Mouse (Mus musculus) stomach, embryonic 14.5 days (tissue): ENCODE measurements at regions not wholly inside any gene's neighbourhood (a gene's known extent, or its start where the extent isn't known, plus 50 kb on each side); places are given as distances from the start of the nearest gene placed in this dataset.

Experiments
- ATAC-seq: fragments of 200-750 bp; cut with Nextera tagmentation; 2 replicates; pipeline ENCODE4 v1.8.0; 2017; ENCODE audit warnings: low read depth, moderate TSS enrichment; ENCODE audit not compliant: insufficient number of reproducible peaks, insufficient read depth, low FRiP score
- H3K27ac ChIP-seq: fragments of 300-500 bp; sonication (generic); 2 replicates; pipeline ENCODE4 v1.5.1; 2014; ENCODE audit warnings: mild to moderate bottlenecking, low read length, moderate library complexity, mixed read lengths
- H3K27me3 ChIP-seq: fragments of 300-500 bp; sonication (generic); 2 replicates; pipeline ENCODE4 v1.6.1; 2014; ENCODE audit warnings: low read length, control low read depth, mixed read lengths; ENCODE audit not compliant: control insufficient read depth, insufficient read depth
- H3K36me3 ChIP-seq: fragments of 300-500 bp; sonication (generic); 2 replicates; pipeline ENCODE4 v1.6.1; 2014; ENCODE audit warnings: mild to moderate bottlenecking, control low read depth, low read length, moderate library complexity, mixed read lengths; ENCODE audit not compliant: control insufficient read depth, insufficient read depth
- H3K4me1 ChIP-seq: fragments of 300-500 bp; sonication (generic); 2 replicates; pipeline ENCODE4 v1.6.1; 2014; ENCODE audit warnings: low read length, control low read depth, mixed read lengths; ENCODE audit not compliant: control insufficient read depth, insufficient read depth
- H3K4me2 ChIP-seq: fragments of 300-500 bp; sonication (generic); replicated peaks from 2 replicates; pipeline ENCODE4 v1.6.1; 2014; ENCODE audit warnings: low read depth, low read length, control low read depth
- H3K4me3 ChIP-seq: fragments of 300-500 bp; sonication (generic); 2 replicates; pipeline ENCODE4 v1.5.1; 2014; ENCODE audit warnings: low read depth, low read length, control low read depth
- H3K9ac ChIP-seq: fragments of 300-500 bp; sonication (generic); replicated peaks from 2 replicates; pipeline ENCODE4 v1.6.1; 2014; ENCODE audit warnings: low read depth, mild to moderate bottlenecking, control low read depth, low read length, moderate library complexity, mixed read lengths
- H3K9me3 ChIP-seq: fragments of 300-500 bp; sonication (generic); 2 replicates; pipeline ENCODE4 v1.6.1; 2016; ENCODE audit warnings: low read depth, low read length, control low read depth; ENCODE audit not compliant: control insufficient read depth
- WGBS: fragments of 180-500 bp; shearing (Covaris S2); extraction: QIAGEN DNeasy Blood & Tissue Kit; methylation state at CpG from one replicate; pipeline ENCODE4 v1.1.7; 2014; 5-methylcytosine and 5-hydroxymethylcytosine counted together

- no peak overlapping the region for H3K9ac ChIP-seq
- H3K4me1 ChIP-seq: peaks cover 6% of the 10 kb centered on the region; the same call in 1 of the 2 replicates
- no peak overlapping the region for H3K27ac ChIP-seq
- H3K4me2 ChIP-seq: no peak overlapping the region
- H3K4me3 ChIP-seq: no peak overlapping the region
- H3K36me3 ChIP-seq: no peaks in the 10 kb centered on the region
- 56% methylated on average over 11 of the region's 11 CpGs for WGBS
- H3K27me3 ChIP-seq: no peaks in the 10 kb centered on the region
- no peaks in the 10 kb centered on the region for H3K9me3 ChIP-seq
- no peak for ATAC-seq
These were observed 62.5 kb upstream of the E2f3 start for GRCm38 (mm10) chr13:30048260-30048859.

GRCm38 (mm10) chr13:30046504-30047169 is 60.8 kb upstream of the E2f3 start:
- peaks cover 2% of the 10 kb centered on the region; the same call in 1 of the 2 replicates for H3K4me1 ChIP-seq
- no peaks in the 10 kb centered on the region for H3K36me3 ChIP-seq
- H3K4me3 ChIP-seq: no peak overlapping the region
- H3K27me3 ChIP-seq: no peaks in the 10 kb centered on the region
- H3K4me2 ChIP-seq: no peak overlapping the region
- 87% methylated on average over 5 of the region's 5 CpGs for WGBS
- ATAC-seq: no peak
- no peak overlapping the region for H3K27ac ChIP-seq
- H3K9me3 ChIP-seq: no peaks in the 10 kb centered on the region
- H3K9ac ChIP-seq: no peak overlapping the region

GRCm38 (mm10) chr13:30046061-30046460 is 60.2 kb upstream of the E2f3 start:
- no peaks in the 10 kb centered on the region for H3K9me3 ChIP-seq
- H3K4me1 ChIP-seq: no peaks in the 10 kb centered on the region
- H3K27me3 ChIP-seq: no peaks in the 10 kb centered on the region
- H3K4me3 ChIP-seq: no peak overlapping the region
- no peak overlapping the region for H3K9ac ChIP-seq
- no peak for ATAC-seq
- H3K4me2 ChIP-seq: no peak overlapping the region
- H3K27ac ChIP-seq: no peak overlapping the region
- H3K36me3 ChIP-seq: no peaks in the 10 kb centered on the region
- 65% methylated on average over 14 of the region's 15 CpGs for WGBS

GRCm38 (mm10) chr13:30045225-30045624 is 59.4 kb upstream of the E2f3 start:
- Histone ChIP-seq H3K4me3 (no peak overlapping the region), H3K4me2 (no peak overlapping the region), H3K36me3 (no peaks in the 10 kb centered on the region), H3K9me3 (no peaks in the 10 kb centered on the region), H3K27ac (no peak overlapping the region), H3K27me3 (no peaks in the 10 kb centered on the region), H3K9ac (no peak overlapping the region), H3K4me1 (no peaks in the 10 kb centered on the region)
- no peak for ATAC-seq
- WGBS: 83% methylated on average over 6 of the region's 6 CpGs

- WGBS: 90% methylated on average over 2 of the region's 2 CpGs
- Histone ChIP-seq H3K4me2 (no peak overlapping the region), H3K9ac (no peak overlapping the region), H3K36me3 (no peaks in the 10 kb centered on the region), H3K27ac (no peak overlapping the region), H3K27me3 (no peaks in the 10 kb centered on the region), H3K4me1 (no peaks in the 10 kb centered on the region), H3K4me3 (no peak overlapping the region), H3K9me3 (no peaks in the 10 kb centered on the region)
- ATAC-seq: no peak
These were observed 58.9 kb upstream of the E2f3 start for GRCm38 (mm10) chr13:30044790-30045189.

- ATAC-seq: no peak
- WGBS: 76% methylated on average over 15 of the region's 15 CpGs
These were observed 56.9 kb upstream of the E2f3 start for GRCm38 (mm10) chr13:30042689-30043320.

GRCm38 (mm10) chr13:30041501-30042295 is 55.8 kb upstream of the E2f3 start:
- Histone ChIP-seq H3K4me2 (no peak overlapping the region), H3K27me3 (no peaks in the 10 kb centered on the region), H3K9ac (no peak overlapping the region), H3K27ac (no peak overlapping the region), H3K36me3 (no peaks in the 10 kb centered on the region), H3K9me3 (no peaks in the 10 kb centered on the region), H3K4me3 (no peak overlapping the region), H3K4me1 (no peaks in the 10 kb centered on the region)
- no peak for ATAC-seq
- 92% methylated on average over 3 of the region's 3 CpGs for WGBS

More at GRCm38 (mm10) chr13:30042689-30043320, 56.9 kb upstream of the E2f3 start:
- no peaks in the 10 kb centered on the region for H3K9me3 ChIP-seq
- H3K27ac ChIP-seq: no peak overlapping the region
- H3K27me3 ChIP-seq: no peaks in the 10 kb centered on the region
- H3K9ac ChIP-seq: no peak overlapping the region
- no peaks in the 10 kb centered on the region for H3K36me3 ChIP-seq
- H3K4me2 ChIP-seq: no peak overlapping the region
- no peak overlapping the region for H3K4me3 ChIP-seq
- H3K4me1 ChIP-seq: no peaks in the 10 kb centered on the region

- Histone ChIP-seq H3K36me3 (no peaks in the 10 kb centered on the region), H3K27ac (no peak overlapping the region), H3K4me3 (no peak overlapping the region), H3K9me3 (no peaks in the 10 kb centered on the region), H3K9ac (no peak overlapping the region), H3K27me3 (no peaks in the 10 kb centered on the region), H3K4me1 (no peaks in the 10 kb centered on the region), H3K4me2 (no peak overlapping the region)
- ATAC-seq: no peak
- 83% methylated on average over 4 of the region's 4 CpGs for WGBS
These were observed 54.4 kb upstream of the E2f3 start for GRCm38 (mm10) chr13:30040288-30040687.
